Mouse (Mus musculus) G1E (cell line): ENCODE measurements around the gene Olfr279.

Experiments
- CTCF ChIP-seq: IDR thresholded peaks from 2 replicates; pipeline ENCODE4 v1.5.1; 2012; ENCODE audit warnings: low read depth, low read length, inconsistent platforms, mixed read lengths
- GATA1 ChIP-seq: IDR thresholded peaks from 2 replicates; pipeline ENCODE4 v1.6.1; 2012; ENCODE audit warnings: borderline replicate concordance, low read length, inconsistent platforms, mixed read lengths
- GATA2 ChIP-seq: IDR thresholded peaks from 2 replicates; pipeline ENCODE4 v1.6.1; 2012; ENCODE audit warnings: low read depth, low read length, inconsistent platforms, borderline replicate concordance
- POLR2AphosphoS5 ChIP-seq: IDR thresholded peaks from 2 replicates; pipeline ENCODE4 v1.6.1; 2012; ENCODE audit warnings: low read depth, low read length, inconsistent platforms; ENCODE audit not compliant: insufficient replicate concordance
- TAL1 ChIP-seq: conservative IDR thresholded peaks from 2 replicates; pipeline ENCODE4 v1.6.1; 2012; ENCODE audit warnings: low read depth, low read length, inconsistent platforms, mixed read lengths

- TF ChIP-seq CTCF (no peak), TAL1 (no peak), POLR2AphosphoS5 (no peak), GATA1 (no peak), GATA2 (no peak)
These were observed 20.7 kb downstream of the Olfr279 start for GRCm38 (mm10) chr15:98512799-98513321.
